Mouse (Mus musculus) lung, postnatal 4 days (tissue): ENCODE data around the gene Slc25a45.

Experiments
- DNase-seq, 2 experiments: peaks; one replicate each; pipeline ENCODE4 v3.0.0; 2021

Gene Slc25a45

GRCm38 (mm10) chr19:5877618-5878361 lies at the start of gene Slc25a45:
Gene Slc25a45 (plus strand): TSS chr19:5877808.
- peak; percentile 87 for DNase-seq

- DNase-seq, result no peak
Measured at GRCm38 (mm10) chr19:5828155-5828554, 49.5 kb upstream of the Slc25a45 start.

- no peak for DNase-seq
Measured at GRCm38 (mm10) chr19:5828905-5829304, 48.7 kb upstream of the Slc25a45 start.

- no peak for DNase-seq
Measured at GRCm38 (mm10) chr19:5829958-5830615, 47.5 kb upstream of the Slc25a45 start.

- DNase-seq, result no peak
Measured at GRCm38 (mm10) chr19:5830776-5831175, 46.8 kb upstream of the Slc25a45 start.

- no peak for DNase-seq
Measured at GRCm38 (mm10) chr19:5831224-5831957, 46.2 kb upstream of the Slc25a45 start.

GRCm38 (mm10) chr19:5831958-5832320 lies 45.7 kb upstream of the Slc25a45 start:
- DNase-seq, result no peak

GRCm38 (mm10) chr19:5832326-5832725 lies 45.3 kb upstream of the Slc25a45 start:
- no peak for DNase-seq

- no peak for DNase-seq
Measured at GRCm38 (mm10) chr19:5833287-5834100, 44.1 kb upstream of the Slc25a45 start.

GRCm38 (mm10) chr19:5834260-5834925 lies 43.2 kb upstream of the Slc25a45 start:
- DNase-seq, result peak; percentile 37 to 81

- DNase-seq, result no peak
Measured at GRCm38 (mm10) chr19:5835054-5835921, 42.3 kb upstream of the Slc25a45 start.

GRCm38 (mm10) chr19:5835922-5836430 lies 41.6 kb upstream of the Slc25a45 start:
- no peak for DNase-seq

- DNase-seq, result no peak
Measured at GRCm38 (mm10) chr19:5836941-5837572, 40.6 kb upstream of the Slc25a45 start.

GRCm38 (mm10) chr19:5837606-5838005 lies 40.0 kb upstream of the Slc25a45 start:
- no peak for DNase-seq

- DNase-seq, result no peak
Measured at GRCm38 (mm10) chr19:5838136-5838891, 39.3 kb upstream of the Slc25a45 start.

GRCm38 (mm10) chr19:5838892-5839165 lies 38.8 kb upstream of the Slc25a45 start:
- DNase-seq, result no peak

- no peak for DNase-seq
Measured at GRCm38 (mm10) chr19:5839317-5840085, 38.1 kb upstream of the Slc25a45 start.

- DNase-seq, result peak; percentile 59 to 87
Measured at GRCm38 (mm10) chr19:5840086-5840889, 37.3 kb upstream of the Slc25a45 start.
